Mouse (Mus musculus) intestine, embryonic 16.5 days (tissue): ENCODE results near the gene Macf1. TPM values are rescaled to one million over a fixed set of nuclear protein-coding genes. Genes with fewer than 3 reads are reported as not detected.
A peak's percentile ranks its signal among the peaks of the same experiment; 100 is the strongest.

Experiments used
- ATAC-seq: fragments of 200-750 bp; cut with Nextera tagmentation; 2 replicates; pipeline ENCODE4 v1.8.0; 2017; ENCODE audit warnings: moderate TSS enrichment, moderate library complexity
- H3K27ac ChIP-seq: fragments of 300-500 bp; sonication (generic); 2 replicates; pipeline ENCODE4 v1.5.1; 2014; ENCODE audit warnings: mild to moderate bottlenecking, low read length
- H3K27me3 ChIP-seq: fragments of 300-500 bp; sonication (generic); replicated peaks from 2 replicates; pipeline ENCODE4 v1.6.1; 2014; ENCODE audit warnings: low read length, control low read depth, mixed read lengths; ENCODE audit not compliant: control insufficient read depth, insufficient read depth
- H3K36me3 ChIP-seq: fragments of 300-500 bp; sonication (generic); 2 replicates; pipeline ENCODE4 v1.6.1; 2014; ENCODE audit warnings: low read length, control low read depth; ENCODE audit not compliant: control insufficient read depth, insufficient read depth
- H3K4me1 ChIP-seq: fragments of 300-500 bp; sonication (generic); 2 replicates; pipeline ENCODE4 v1.6.1; 2014; ENCODE audit warnings: low read length, control low read depth, mixed read lengths; ENCODE audit not compliant: control insufficient read depth, insufficient read depth
- H3K4me2 ChIP-seq: fragments of 300-500 bp; sonication (generic); 2 replicates; pipeline ENCODE4 v1.6.1; 2014; ENCODE audit warnings: low read depth, low read length, control low read depth
- H3K4me3 ChIP-seq: fragments of 300-500 bp; sonication (generic); 2 replicates; pipeline ENCODE4 v1.5.1; 2014; ENCODE audit warnings: mild to moderate bottlenecking, low read length
- H3K9ac ChIP-seq: fragments of 300-500 bp; sonication (generic); 2 replicates; pipeline ENCODE4 v1.6.1; 2014; ENCODE audit warnings: low read depth, low read length
- H3K9me3 ChIP-seq: fragments of 300-500 bp; sonication (generic); 2 replicates; pipeline ENCODE4 v1.6.1; 2016; ENCODE audit warnings: low read length, control low read depth; ENCODE audit not compliant: control insufficient read depth
- WGBS: fragments of 180-500 bp; shearing (Covaris S2); extraction: QIAGEN DNeasy Blood & Tissue Kit; methylation state at CpG from one replicate; pipeline ENCODE4 v1.1.7; 2014; 5-methylcytosine and 5-hydroxymethylcytosine counted together
- polyA plus RNA-seq: library from polyadenylated mRNA; unstranded; fragments of >200 nt; fragmentation: Nextera tagmentation; extraction: Ambion mirVana; gene quantifications from 2 replicates; pipeline ENCODE4 v1.2.1, GENCODE M21; 2015

Macf1 gene
- polyA plus RNA-seq, 1 experiment from 2014 or later = 19.7 TPM

DNA sequence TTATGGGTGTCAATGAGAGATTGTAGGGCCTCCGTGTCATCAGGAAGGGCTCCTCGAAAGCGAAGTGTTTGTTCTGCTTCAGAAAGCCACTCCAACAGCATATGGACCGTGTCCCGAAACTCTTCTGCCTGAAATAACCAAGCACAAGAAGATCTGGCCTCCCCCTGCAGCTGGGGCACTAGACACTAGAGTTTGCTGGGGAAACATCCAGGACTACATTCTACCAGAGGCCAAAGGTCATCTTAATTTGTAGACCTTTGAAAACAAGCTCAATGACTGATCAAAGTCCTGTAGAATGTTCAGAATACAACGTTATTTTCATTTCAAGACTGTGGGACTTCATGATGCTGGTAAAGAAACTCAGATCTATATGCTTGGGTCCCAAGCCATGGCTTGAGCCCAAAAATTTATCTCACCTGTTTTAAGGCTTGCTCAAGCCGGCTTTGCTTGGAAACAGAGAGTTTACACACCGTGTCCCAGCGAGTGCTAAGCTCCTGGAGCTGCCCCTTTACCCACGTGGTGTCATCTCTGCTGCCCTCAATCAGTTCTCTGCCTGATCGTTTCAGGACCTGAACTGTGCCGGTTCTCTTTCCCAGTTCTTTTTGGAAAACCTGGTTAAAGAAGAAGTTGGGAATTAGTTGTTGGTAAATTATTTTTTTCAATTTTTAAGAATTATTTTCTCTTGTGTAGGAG, 309.7 kb downstream of the Macf1 start:
- Histone ChIP-seq H3K27me3 (no peaks in the 10 kb centered on the region), H3K36me3 (peaks cover 28% of the 10 kb centered on the region), H3K9me3 (no peaks in the 10 kb centered on the region), H3K4me1 (no peaks in the 10 kb centered on the region), H3K9ac (no peak overlapping the region), H3K4me3 (no peak overlapping the region), H3K27ac (no peak overlapping the region), H3K4me2 (no peak overlapping the region)
- ATAC-seq = no peak
- WGBS = 92% methylated on average over 12 of the region's 12 CpGs

DNA sequence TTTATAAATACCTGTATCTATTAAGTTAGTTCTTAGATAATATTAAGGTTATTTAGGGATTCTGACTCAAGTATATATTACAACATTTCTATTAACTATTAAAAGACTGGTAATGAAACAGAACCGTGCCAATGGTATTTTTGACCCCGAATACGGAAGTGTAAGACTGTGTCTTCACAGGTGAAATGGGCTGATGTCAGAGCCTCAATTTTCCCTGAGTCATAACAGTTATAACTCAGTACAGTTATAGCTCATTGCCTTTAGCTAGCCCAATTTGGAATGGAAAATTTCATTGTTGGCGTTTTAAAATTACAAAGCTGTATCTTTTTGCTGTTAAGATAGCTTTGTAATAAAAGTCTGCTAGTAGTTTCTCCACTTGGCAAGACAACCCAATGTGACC, 320.6 kb downstream of the Macf1 start:
- Histone ChIP-seq H3K36me3 (peaks cover 20% of the 10 kb centered on the region), H3K4me3 (no peak overlapping the region), H3K4me1 (no peaks in the 10 kb centered on the region), H3K4me2 (no peak overlapping the region), H3K27me3 (no peaks in the 10 kb centered on the region), H3K9ac (no peak overlapping the region), H3K9me3 (no peaks in the 10 kb centered on the region), H3K27ac (no peak overlapping the region)
- ATAC-seq = no peak
- 94% methylated on average over 4 of the region's 4 CpGs for WGBS

DNA sequence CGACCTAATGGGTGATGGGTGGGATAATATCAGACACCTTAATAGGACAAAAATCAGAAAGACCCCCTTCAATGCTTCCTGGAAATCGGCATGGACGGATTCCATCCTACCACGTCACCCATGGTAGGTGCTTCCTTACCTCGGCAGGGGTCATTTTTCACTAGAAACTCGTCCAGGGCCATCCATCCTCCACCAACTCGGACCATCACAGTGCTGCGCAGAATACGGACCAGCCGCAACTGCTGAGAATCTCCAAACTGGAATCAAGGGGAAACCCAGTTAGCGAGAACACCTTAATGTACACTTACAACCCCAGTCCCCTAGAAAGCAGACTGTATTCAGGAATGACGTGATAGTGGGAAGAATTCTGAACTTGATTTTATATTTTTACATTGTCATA, 323.4 kb downstream of the Macf1 start:
- Histone ChIP-seq H3K27ac (no peak overlapping the region), H3K9me3 (no peaks in the 10 kb centered on the region), H3K4me1 (no peaks in the 10 kb centered on the region), H3K4me3 (no peak overlapping the region), H3K4me2 (no peak overlapping the region), H3K27me3 (no peaks in the 10 kb centered on the region), H3K36me3 (peaks cover 17% of the 10 kb centered on the region), H3K9ac (no peak overlapping the region)
- ATAC-seq = no peak
- WGBS = 93% methylated on average over 12 of the region's 12 CpGs

DNA sequence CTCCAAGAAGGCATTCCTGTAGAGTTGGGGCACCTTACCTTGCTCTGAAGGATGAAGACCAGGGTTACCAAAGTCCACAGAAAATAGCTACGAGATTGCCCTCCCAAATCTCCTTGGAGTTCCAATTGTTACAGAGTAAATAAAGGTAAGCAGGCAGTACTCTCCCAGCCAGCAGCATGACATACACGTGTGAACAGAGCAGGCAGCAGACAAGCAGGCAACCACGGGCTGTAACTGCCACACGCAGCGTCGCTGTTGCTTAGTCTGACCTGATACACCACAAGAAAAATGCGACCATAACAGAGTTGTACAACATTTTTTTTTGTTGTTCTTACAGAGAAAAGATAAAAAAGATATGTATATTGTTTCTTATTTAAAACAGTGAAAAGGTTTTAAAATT, 325.5 kb downstream of the Macf1 start:
- H3K27ac ChIP-seq = no peak overlapping the region
- no peak overlapping the region for H3K4me2 ChIP-seq
- H3K9ac ChIP-seq = no peak overlapping the region
- 90% methylated on average over 7 of the region's 7 CpGs for WGBS
- ATAC-seq = no peak
- no peaks in the 10 kb centered on the region for H3K27me3 ChIP-seq
- no peaks in the 10 kb centered on the region for H3K9me3 ChIP-seq
- H3K4me1 ChIP-seq = no peaks in the 10 kb centered on the region
- no peak overlapping the region for H3K4me3 ChIP-seq
- peaks cover 25% of the 10 kb centered on the region for H3K36me3 ChIP-seq

DNA sequence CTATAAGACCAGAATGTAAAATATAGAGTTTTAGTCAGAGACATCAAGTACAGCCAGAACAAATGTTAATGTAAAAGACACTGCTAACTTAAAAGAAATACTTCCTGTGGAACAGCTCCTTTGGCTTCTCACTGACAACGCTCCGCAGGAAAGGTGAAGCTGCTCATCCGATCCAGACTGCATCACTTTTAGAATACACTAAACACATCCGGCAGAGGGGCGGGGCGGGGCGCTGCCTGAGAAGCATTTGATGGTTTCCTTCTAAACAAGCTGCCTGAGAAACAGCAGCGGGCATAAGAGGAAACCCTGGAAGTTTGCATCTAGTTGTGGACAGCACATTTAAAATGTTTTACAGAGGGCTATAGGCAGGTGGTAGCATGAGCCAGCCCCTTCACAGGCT, 328.2 kb downstream of the Macf1 start:
- no peaks in the 10 kb centered on the region for H3K27me3 ChIP-seq
- H3K9me3 ChIP-seq = no peaks in the 10 kb centered on the region
- H3K4me1 ChIP-seq = no peaks in the 10 kb centered on the region
- no peak overlapping the region for H3K9ac ChIP-seq
- H3K27ac ChIP-seq = no peak overlapping the region
- ATAC-seq = no peak
- peaks cover 22% of the 10 kb centered on the region for H3K36me3 ChIP-seq
- 89% methylated on average over 8 of the region's 8 CpGs for WGBS
- H3K4me3 ChIP-seq = no peak overlapping the region
- no peak overlapping the region for H3K4me2 ChIP-seq

DNA sequence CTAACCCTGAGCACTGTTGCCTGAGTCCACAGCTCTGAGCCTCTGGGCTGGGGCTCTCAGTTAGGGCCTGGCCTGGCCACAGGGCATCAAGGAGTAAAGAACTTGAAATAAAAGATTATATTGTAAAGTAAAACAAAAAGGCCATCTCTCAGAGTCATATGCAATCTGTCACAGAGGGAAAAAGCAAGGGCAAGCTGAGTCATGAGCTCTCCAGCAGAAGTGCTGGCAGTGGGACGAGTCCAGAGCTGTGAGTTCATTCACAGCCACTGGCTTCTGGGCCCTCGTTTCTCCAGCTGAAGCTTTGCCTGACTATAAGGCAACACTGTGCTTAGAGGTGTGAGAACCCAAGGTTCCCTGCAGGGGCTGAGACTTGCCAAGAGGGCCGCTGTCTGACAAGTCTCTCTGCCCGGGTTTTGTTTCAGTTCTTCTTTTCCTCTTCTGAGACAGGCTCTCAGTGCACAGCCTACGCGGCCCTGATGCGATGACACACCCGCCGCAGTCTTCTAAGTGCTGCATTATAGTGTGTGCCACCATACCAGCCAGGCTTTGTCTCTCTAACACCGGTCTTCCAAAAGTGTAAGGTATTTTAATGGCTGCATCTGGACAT, 330.8 kb downstream of the Macf1 start:
- H3K36me3 ChIP-seq = peaks cover 25% of the 10 kb centered on the region
- no peak overlapping the region for H3K4me3 ChIP-seq
- H3K9me3 ChIP-seq = no peaks in the 10 kb centered on the region
- ATAC-seq = no peak
- H3K9ac ChIP-seq = no peak overlapping the region
- WGBS = 83% methylated on average over 8 of the region's 10 CpGs
- H3K4me2 ChIP-seq = no peak overlapping the region
- no peak overlapping the region for H3K27ac ChIP-seq
- no peaks in the 10 kb centered on the region for H3K27me3 ChIP-seq
- H3K4me1 ChIP-seq = no peaks in the 10 kb centered on the region

DNA sequence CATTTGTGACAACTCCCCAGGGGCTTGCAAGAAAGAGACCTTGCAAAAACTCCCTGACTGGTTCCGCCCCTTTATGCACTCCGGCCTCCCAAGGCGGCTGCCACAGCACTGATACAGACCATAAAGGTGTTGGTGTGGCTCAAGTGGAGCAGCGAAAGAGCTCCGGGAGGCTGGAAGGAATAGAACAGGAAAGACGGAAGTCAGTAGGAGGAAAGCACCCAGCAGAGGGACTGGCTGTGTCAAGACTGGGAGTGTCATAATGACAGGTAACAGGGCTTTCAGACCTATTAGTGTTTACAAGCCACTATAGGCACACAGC, 340.7 kb downstream of the Macf1 start:
- H3K9ac ChIP-seq = peak overlapping the region; percentile 51

DNA sequence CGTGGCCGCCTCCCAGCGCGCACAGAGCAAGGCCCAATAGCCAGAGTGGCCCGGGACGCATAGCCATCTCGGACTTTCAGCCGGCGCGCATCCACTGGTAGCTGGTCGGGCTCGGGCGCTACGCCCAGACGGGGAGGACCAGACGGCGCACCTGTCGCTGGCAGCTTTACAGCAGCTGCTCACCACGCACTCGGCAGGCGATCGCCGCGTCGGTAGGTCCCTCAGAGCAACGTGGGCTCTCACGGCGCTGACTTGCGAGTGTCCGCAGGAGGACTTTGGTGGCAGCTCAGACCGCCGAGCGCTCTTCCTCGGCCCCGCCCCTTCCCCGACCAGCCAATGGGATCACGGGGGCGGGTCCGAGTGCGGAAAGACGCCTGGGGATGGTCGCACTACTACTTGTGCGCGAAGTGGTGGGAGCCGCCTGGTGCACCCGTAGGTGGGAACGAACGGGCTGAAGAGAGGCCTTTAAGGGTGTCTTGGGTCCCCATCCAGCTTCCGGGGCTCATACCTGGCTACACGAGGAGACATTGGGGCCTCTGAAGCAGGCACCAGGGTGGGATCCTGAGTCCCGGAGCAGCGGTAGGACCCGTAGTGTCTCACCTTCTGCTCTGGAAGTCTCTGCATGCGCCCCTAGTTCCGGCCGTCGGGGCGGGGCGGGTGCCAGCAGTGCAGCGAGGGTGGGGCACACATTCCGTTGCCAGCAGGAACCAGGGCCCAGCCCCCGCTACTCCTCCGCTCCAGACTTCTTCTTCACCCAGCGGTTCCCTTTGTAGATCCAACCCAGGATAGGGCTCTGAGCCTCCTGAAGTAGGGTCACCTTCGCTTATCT, 341.3 kb downstream of the Macf1 start, which contains the start of gene Bmp8a:
Bmp8a (minus strand) TSS at position 611 of the 829 bp plus-strand sequence.
- Histone ChIP-seq H3K27me3 (peaks cover 21% of the 10 kb centered on the region), H3K4me2 (peak within 1 kb of the TSS; percentile 94), H3K9me3 (no peaks in the 10 kb centered on the region), H3K36me3 (no peaks in the 10 kb centered on the region), H3K27ac (peak within 1 kb of the TSS; percentile 43), H3K4me3 (peak within 1 kb of the TSS; percentile 67), H3K9ac (peak within 1 kb of the TSS; percentile 51), H3K4me1 (peaks cover 11% of the 10 kb centered on the region)
- ATAC-seq = peak; percentile 93
- under 1% methylated on average over 64 of the region's 65 CpGs for WGBS

More for the DNA sequence above, 340.7 kb downstream of the Macf1 start:
- 4% methylated on average over 6 of the region's 6 CpGs for WGBS
- Histone ChIP-seq H3K9me3 (no peaks in the 10 kb centered on the region), H3K27ac (peak overlapping the region; percentile 43), H3K4me2 (peak overlapping the region; percentile 94), H3K36me3 (no peaks in the 10 kb centered on the region), H3K4me1 (peaks cover 11% of the 10 kb centered on the region), H3K4me3 (peak overlapping the region; percentile 67), H3K27me3 (peaks cover 21% of the 10 kb centered on the region)
- peak; percentile 83 for ATAC-seq

DNA sequence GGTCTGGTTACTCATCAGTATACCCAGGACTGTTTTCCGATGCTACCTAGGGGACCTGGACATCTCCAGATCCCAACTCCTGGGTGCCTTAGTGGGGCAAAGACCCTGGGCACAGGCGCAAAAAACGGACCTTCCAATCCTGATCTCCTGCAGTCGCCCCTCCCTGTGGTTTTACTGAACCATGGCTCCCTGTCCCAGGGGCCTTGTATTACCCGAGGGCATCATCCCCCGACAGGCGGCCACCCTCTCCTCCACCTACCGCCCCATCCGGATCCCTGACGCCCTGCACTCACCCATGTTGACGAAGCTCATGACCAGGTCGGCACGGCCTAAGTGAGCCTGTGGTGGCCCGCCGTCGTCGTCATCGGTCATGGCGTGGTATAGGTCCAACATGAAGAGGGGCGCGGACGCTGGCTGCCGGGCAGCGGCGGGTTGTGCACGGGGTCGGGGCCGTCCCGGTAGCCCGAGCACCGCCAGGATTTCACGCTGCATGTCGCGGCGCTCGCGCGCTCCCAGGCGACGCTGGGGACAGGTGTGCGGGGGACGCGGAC, 342.0 kb downstream of the Macf1 start:
- Histone ChIP-seq H3K9me3 (no peaks in the 10 kb centered on the region), H3K4me1 (peaks cover 11% of the 10 kb centered on the region), H3K36me3 (no peaks in the 10 kb centered on the region), H3K27ac (no peak overlapping the region), H3K4me2 (peak overlapping the region; percentile 94), H3K27me3 (peaks cover 21% of the 10 kb centered on the region), H3K9ac (peak overlapping the region; percentile 51), H3K4me3 (peak overlapping the region; percentile 67)
- WGBS = 2% methylated on average over 41 of the region's 43 CpGs
- peak; percentile 10; the same call in 1 of the 2 replicates for ATAC-seq
